Mouse (Mus musculus) myocyte (in vitro differentiated cells): Measurements from ENCODE around the gene Bckdha.

Source experiments
- E2F4 ChIP-seq: IDR thresholded peaks from one replicate; pipeline ENCODE4 v1.6.1; 2011; ENCODE audit warnings: mild to moderate bottlenecking, control low read depth, moderate library complexity; ENCODE audit not compliant: insufficient read depth
- MAX ChIP-seq: IDR thresholded peaks from one replicate; pipeline ENCODE4 v1.6.1; 2011; ENCODE audit warnings: low read depth, mild to moderate bottlenecking, control low read depth
- MYOD1 ChIP-seq, 3 experiments: IDR thresholded peaks; one replicate each; pipeline ENCODE4 v1.6.1; 2011; ENCODE audit warnings: control low read depth in 2 of 3, low read depth in 2 of 3, mild to moderate bottlenecking in 2 of 3, moderate library complexity in 1 of 3; ENCODE audit not compliant: insufficient read length in 2 of 3, control insufficient read depth in 1 of 3
- MYOG ChIP-seq, 3 experiments: IDR thresholded peaks; one replicate each; pipeline ENCODE4 v1.6.1; 2011; ENCODE audit warnings: control low read depth in 2 of 3, low read depth in 2 of 3, mild to moderate bottlenecking in 2 of 3; ENCODE audit not compliant: insufficient read length in 2 of 3, control insufficient read depth in 1 of 3, insufficient read depth in 1 of 3
- POLR2A ChIP-seq: IDR thresholded peaks from one replicate; pipeline ENCODE4 v1.6.1; 2011; ENCODE audit warnings: low read depth, mild to moderate bottlenecking, control low read depth, moderate library complexity; ENCODE audit not compliant: insufficient read length
- POLR2AphosphoS2 ChIP-seq: IDR thresholded peaks from one replicate; pipeline ENCODE4 v1.6.1; 2011; ENCODE audit warnings: low read depth, control low read depth; ENCODE audit not compliant: insufficient read length
- REST ChIP-seq: IDR thresholded peaks from one replicate; pipeline ENCODE4 v1.6.1; 2011; ENCODE audit warnings: mild to moderate bottlenecking, control low read depth, moderate library complexity; ENCODE audit not compliant: insufficient read depth, insufficient read length
- SRF ChIP-seq: IDR thresholded peaks from one replicate; pipeline ENCODE4 v1.6.1; 2011; ENCODE audit warnings: low read depth; ENCODE audit not compliant: control insufficient read depth, insufficient read length
- TCF12 ChIP-seq: IDR thresholded peaks from one replicate; pipeline ENCODE4 v1.6.1; 2011; ENCODE audit warnings: mild to moderate bottlenecking, control low read depth; ENCODE audit not compliant: poor library complexity, insufficient read depth, severe bottlenecking
- USF1 ChIP-seq: IDR thresholded peaks from one replicate; pipeline ENCODE4 v1.6.1; 2011; ENCODE audit warnings: low read depth, mild to moderate bottlenecking, control low read depth, moderate library complexity

GRCm38 (mm10) chr7:25699851-25700250 lies 41.1 kb upstream of the Bckdha start:
- TF ChIP-seq POLR2AphosphoS2 (no peak), MYOG (IDR thresholded peaks at IDR 0.05; ENCODE audit: control insufficient read depth in 1 of 3, insufficient read depth in 1 of 3, insufficient read length in 2 of 3, low read depth in 2 of 3) (no peak), USF1 (no peak), REST (no peak), POLR2A (no peak), MAX (no peak), SRF (no peak), TCF12 (no peak), MYOD1 (IDR thresholded peaks at IDR 0.05; ENCODE audit: control insufficient read depth in 1 of 3, insufficient read length in 2 of 3, low read depth in 2 of 3) (no peak), E2F4 (no peak)
